Mouse (Mus musculus) megakaryocyte, embryonic 14.5 days (primary cell): ENCODE data around the gene F12. TPM values are rescaled to one million over a fixed set of nuclear protein-coding genes. Genes with fewer than 3 reads are reported as not detected.

Experiments used
- H3K27me3 ChIP-seq: replicated peaks from 2 replicates; pipeline ENCODE3; 2012; ENCODE audit warnings: inconsistent platforms
- H3K36me3 ChIP-seq: replicated peaks from 2 replicates; pipeline ENCODE3; 2012; ENCODE audit warnings: low read length, inconsistent platforms, mixed read lengths
- H3K4me1 ChIP-seq: 2 replicates; pipeline ENCODE4 v1.6.1; 2012; ENCODE audit warnings: inconsistent platforms
- H3K4me3 ChIP-seq: replicated peaks from 2 replicates; pipeline ENCODE3; 2012; ENCODE audit warnings: moderate library complexity, mild to moderate bottlenecking, inconsistent platforms
- H3K9me3 ChIP-seq: 2 replicates; pipeline ENCODE4 v1.6.1; 2012; ENCODE audit warnings: inconsistent platforms
- FLI1 ChIP-seq: IDR thresholded peaks from 2 replicates; pipeline ENCODE4 v1.6.1; 2012; ENCODE audit warnings: low read length, inconsistent platforms, mixed read lengths
- GATA1 ChIP-seq: IDR thresholded peaks from 3 replicates; pipeline ENCODE4 v1.6.1; 2012; ENCODE audit warnings: mixed read lengths, low read length, inconsistent platforms, borderline replicate concordance
- polyA plus RNA-seq: library from polyadenylated mRNA; stranded (reverse); fragments of >175 nt; gene quantifications from 2 replicates; pipeline ENCODE4 v1.2.3, GENCODE M21; 2012; ENCODE audit warnings: low replicate concordance; ENCODE audit not compliant: insufficient read depth

The F12 gene
- polyA plus RNA-seq, 1 experiment = 0.54 TPM

DNA sequence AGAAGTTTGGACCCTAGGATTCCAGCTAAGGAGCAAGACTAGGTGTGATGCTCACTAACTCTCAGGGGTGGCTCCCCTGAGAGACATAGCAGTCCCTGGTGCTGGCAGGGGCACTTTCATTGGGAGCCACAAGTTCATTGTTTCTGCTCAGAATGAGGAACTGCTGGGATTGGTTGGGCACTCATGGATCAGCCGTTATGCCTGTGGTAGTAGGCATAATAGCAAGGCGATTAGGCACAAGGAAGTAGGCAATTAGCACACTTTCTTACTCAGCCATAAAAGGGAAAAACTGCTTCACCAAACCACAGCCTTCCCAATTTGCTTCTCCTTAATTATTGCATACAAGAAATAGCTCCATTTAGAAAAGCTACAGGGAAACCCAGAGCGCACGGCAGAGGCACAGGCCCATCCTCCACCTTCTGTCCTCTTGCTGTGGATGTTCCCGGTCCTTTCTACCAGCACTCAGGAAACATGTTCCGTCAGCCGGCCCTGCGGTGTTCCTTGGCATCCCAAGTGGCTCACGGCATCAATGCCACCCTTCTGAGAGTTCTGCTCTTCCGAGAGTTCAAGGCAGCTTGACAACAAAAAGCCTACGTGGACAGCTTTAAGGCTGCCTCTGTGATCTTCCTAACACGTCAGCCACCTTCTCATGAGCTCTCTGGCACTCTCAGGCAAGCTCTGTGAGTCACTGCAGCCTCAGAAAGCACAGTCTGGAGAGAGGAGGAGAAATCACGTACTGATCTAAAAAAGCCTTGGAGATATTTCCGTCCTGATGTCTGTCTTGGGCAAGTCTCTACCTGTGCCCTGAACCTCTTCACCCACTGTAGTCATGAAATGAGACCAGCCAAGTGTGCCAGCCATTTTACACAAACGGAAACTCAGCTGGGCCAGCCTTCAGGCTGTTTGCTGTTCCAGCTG lies 22.4 kb downstream of the F12 start:
- TF ChIP-seq GATA1 (no peak), FLI1 (no peak)
- Histone ChIP-seq H3K36me3 (no peaks in the 10 kb centered on the region), H3K9me3 (no peaks in the 10 kb centered on the region), H3K4me3 (no peak overlapping the region), H3K4me1 (peaks cover 40% of the 10 kb centered on the region), H3K27me3 (peaks cover 95% of the 10 kb centered on the region)

DNA sequence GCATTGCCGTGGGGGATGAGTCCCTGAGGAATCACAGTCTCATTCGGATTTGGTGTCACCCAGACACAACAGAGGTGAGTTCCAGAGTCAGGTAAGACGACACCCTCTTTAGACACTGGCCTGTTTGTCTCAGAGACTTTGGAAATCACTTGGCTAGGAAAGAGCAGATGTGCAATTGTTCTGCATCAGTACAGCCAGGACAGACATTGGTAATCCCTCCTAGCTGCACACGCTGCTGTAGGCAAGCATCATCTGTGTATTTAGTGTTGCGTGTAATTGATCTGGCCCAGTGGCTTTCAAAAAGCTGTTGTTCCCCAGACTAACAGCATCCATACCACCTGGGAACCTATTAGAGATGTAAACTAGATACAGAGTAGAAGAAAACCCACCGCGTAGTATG lies 23.3 kb downstream of the F12 start:
- peaks cover 49% of the 10 kb centered on the region for H3K4me1 ChIP-seq
- H3K4me3 ChIP-seq = no peak overlapping the region
- TF ChIP-seq FLI1 = no peak
- TF ChIP-seq GATA1 = no peak
- H3K9me3 ChIP-seq = no peaks in the 10 kb centered on the region
- H3K36me3 ChIP-seq = no peaks in the 10 kb centered on the region
- peaks cover 94% of the 10 kb centered on the region for H3K27me3 ChIP-seq

DNA sequence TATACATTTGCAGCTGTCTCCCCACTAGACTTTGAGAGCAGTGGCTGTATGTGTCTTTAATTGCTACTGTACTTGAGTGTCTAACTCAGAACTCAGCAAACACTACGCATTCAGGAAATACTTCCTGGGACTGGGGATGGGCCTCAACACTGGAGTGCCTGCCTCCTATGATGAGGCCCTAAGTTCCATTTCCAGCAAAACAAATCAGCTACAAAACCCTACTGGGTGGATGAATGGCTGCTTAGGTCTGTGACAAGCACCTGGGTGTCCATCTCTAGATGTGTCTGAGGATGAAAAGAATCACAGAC lies 26.6 kb downstream of the F12 start:
- no peak overlapping the region for H3K4me3 ChIP-seq
- H3K9me3 ChIP-seq = peaks cover 3% of the 10 kb centered on the region; the same call in 1 of the 2 replicates
- peaks cover 87% of the 10 kb centered on the region for H3K27me3 ChIP-seq
- H3K36me3 ChIP-seq = no peaks in the 10 kb centered on the region
- H3K4me1 ChIP-seq = peaks cover 39% of the 10 kb centered on the region
- TF ChIP-seq GATA1 = no peak
- no peak for TF ChIP-seq FLI1

DNA sequence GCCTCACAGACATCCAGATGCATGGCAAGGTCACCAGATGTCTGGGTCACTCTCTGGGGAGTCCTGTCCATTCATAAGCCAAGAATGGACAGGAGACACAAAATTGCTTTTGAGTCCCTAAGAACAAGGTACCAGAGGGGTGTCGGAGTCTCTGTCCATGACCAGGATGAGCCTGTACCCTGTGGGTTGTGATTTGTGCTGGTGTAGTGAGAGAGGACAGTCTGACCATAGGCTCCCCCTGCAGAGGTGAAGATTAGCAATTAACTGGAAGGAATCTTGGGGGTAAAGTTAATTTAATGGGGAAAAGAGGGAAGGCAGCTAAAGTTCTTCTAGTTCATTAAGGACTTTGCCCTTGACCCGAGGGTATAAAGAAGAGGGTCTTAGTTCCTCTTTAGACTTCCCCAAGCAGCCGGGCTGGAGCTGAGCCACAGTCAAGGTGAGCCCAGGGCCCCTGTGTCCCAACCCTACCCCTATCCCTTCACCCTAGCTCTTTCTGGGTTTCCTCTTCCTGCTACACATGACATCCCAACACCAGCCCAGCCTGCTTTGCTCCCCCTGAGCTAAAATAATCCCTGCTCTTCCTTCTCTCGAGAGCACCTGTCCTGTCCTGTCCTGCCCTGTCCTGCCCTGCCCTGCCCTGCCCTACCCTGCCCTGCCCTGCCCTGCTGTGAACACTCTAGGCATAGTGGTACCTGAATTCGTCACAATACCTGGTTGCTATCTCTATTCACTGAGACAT lies 27.1 kb downstream of the F12 start:
- peaks cover 3% of the 10 kb centered on the region; the same call in 1 of the 2 replicates for H3K9me3 ChIP-seq
- peaks cover 35% of the 10 kb centered on the region for H3K4me1 ChIP-seq
- no peak overlapping the region for H3K4me3 ChIP-seq
- peaks cover 87% of the 10 kb centered on the region for H3K27me3 ChIP-seq
- H3K36me3 ChIP-seq = no peaks in the 10 kb centered on the region
- TF ChIP-seq FLI1 (no peak), GATA1 (no peak)

DNA sequence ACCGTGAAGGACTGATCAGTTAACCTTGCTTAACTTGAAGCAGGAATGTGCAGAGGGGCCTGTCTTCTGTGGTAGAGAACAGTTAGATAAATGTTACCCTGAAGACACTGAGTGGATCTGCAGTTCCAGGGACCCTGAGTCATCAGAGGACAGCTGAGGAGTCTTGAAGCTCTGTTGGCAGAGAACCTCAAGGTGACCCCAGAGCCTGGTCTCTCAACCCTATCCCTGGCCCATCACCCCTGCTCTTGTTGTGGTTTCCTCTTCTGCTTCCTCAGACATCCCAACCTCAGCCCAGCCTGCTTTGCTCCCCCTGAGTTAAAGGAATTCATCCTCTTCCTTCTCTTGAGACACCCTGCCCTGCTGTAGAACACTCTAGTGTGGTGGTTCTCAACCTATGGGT lies 28.5 kb downstream of the F12 start, which contains the start of gene Slc34a1:
TSS of gene Slc34a1 (plus strand) at position 100 of the 400 bp plus-strand sequence.
- peaks cover 3% of the 10 kb centered on the region; the same call in 1 of the 2 replicates for H3K9me3 ChIP-seq
- TF ChIP-seq FLI1 = no peak
- no peak for TF ChIP-seq GATA1
- peaks cover 77% of the 10 kb centered on the region for H3K27me3 ChIP-seq
- H3K4me1 ChIP-seq = peaks cover 28% of the 10 kb centered on the region
- no peak within 1 kb of the TSS for H3K4me3 ChIP-seq
- no peaks in the 10 kb centered on the region for H3K36me3 ChIP-seq

DNA sequence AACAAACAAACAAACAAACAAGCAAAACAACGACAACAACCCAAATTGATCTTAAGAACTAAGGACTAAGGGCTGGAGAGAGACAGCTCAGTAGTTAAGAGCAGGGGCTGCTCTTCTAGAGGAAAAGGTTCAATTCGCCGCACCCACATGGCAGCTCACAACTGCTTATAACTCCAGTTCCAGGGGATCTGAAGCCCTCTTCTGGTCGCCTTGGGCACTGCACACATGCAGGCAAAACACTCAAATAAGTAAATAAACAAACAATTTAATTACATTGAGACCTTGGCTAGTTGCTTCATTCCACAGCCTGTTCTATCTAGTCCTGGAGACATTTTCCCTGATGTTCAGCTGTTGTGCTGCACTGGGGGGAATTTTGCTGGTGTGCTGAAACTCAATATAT lies 33.7 kb downstream of the F12 start:
- Histone ChIP-seq H3K4me3 (no peak overlapping the region), H3K4me1 (peaks cover 8% of the 10 kb centered on the region), H3K36me3 (no peaks in the 10 kb centered on the region), H3K9me3 (peaks cover 15% of the 10 kb centered on the region), H3K27me3 (peaks cover 38% of the 10 kb centered on the region)
- no peak for TF ChIP-seq FLI1
- TF ChIP-seq GATA1 = no peak

DNA sequence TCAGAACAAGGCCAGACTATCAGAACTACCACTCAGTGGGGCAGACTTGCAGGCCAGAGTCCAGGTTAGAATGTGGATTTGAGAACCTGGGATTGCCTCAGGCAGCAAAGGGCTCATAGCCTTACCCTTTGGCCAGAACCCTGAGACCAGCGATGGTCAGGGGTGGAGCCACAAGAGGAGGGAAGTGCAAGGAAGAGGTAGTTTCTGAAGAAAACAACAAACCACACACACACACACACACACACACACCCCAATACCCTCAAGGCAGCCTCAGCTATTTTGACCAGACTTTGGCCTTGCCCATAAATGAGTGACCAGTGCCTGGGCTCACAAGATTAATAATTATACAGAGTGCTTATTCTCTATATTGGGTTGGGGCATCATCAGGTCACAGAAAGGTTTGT lies 35.0 kb downstream of the F12 start:
- peaks cover 4% of the 10 kb centered on the region; the same call in 1 of the 2 replicates for H3K4me1 ChIP-seq
- no peak overlapping the region for H3K4me3 ChIP-seq
- H3K36me3 ChIP-seq = peaks cover 7% of the 10 kb centered on the region
- H3K9me3 ChIP-seq = peaks cover 24% of the 10 kb centered on the region
- TF ChIP-seq FLI1 (no peak), GATA1 (no peak)
- peaks cover 29% of the 10 kb centered on the region for H3K27me3 ChIP-seq

DNA sequence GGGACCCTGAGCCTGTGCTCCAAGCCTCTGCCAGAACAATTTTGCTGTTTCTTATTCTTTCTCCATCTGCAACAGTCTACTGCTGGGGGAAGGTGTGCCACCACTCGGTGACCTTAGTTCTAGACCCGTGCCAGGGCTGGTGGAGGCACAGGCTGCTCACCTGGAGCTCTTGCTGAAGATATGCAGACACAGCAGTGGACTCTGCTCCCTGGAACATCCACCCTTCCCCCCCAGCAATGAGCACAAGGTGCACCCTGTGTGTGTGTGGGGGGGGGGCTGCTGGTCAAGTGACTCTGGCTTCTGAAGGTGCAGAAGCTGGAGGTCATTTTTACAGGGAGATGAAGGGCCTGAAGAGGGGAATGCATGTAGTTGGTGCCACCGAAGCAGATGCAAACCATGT lies 35.9 kb downstream of the F12 start:
- Histone ChIP-seq H3K4me3 (no peak overlapping the region), H3K36me3 (peaks cover 17% of the 10 kb centered on the region), H3K4me1 (peaks cover 4% of the 10 kb centered on the region; the same call in 1 of the 2 replicates), H3K27me3 (peaks cover 21% of the 10 kb centered on the region), H3K9me3 (peaks cover 33% of the 10 kb centered on the region)
- TF ChIP-seq FLI1 (no peak), GATA1 (no peak)

- Histone ChIP-seq H3K27me3 (no peaks in the 10 kb centered on the region), H3K4me3 (no peak overlapping the region), H3K36me3 (peaks cover 92% of the 10 kb centered on the region), H3K9me3 (peaks cover 14% of the 10 kb centered on the region), H3K4me1 (peaks cover 3% of the 10 kb centered on the region; the same call in 1 of the 2 replicates)
- TF ChIP-seq FLI1 (no peak), GATA1 (no peak)
Measured at GRCm38 (mm10) chr13:55381790-55382189, 44.8 kb downstream of the F12 start.
